Mouse (Mus musculus): Measurements from ENCODE around the gene Otud7b.

Otud7b gene

DNA sequence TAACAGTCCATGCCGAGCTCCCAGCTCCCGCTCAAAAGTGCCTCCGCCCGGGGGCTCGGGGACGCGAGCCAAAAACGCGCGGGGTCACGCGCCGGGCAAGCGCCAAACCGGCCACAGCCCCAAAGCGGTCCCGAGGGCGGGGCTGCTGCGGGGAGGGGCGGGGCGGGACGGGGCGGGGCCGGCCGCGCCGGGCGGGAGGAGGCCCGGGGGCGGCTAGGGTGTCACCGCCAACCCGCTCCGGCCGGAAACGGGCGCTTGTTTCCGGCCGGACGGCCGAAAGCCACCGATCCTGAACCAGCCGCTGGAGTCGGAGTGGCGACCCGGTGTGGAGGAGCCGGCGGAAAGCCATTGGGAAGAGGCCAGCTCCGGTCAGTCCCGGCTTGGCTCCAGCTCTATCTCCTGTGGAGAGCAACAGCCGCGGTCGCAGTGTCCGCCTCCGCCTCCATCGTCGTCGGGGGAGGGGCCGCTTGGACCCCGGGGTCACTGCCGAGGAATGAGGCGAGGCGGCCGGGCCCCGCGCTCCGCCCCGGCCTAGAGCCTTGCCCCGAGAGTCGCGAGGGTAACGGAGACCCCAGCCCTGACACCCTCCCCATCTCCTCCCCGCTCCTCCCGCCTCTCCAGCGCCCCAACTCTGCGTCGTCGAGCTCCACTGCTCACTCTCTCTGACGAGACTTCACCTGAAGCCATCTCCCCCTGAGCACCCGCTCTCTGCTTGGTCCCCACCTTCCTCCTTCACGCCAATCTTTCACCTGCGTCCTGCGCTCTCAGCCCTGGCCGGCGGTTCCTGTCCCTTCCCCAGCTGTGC lies at the start of gene Otud7b:
Otud7b (plus strand) TSS at position 267 of the 805 bp plus-strand sequence.
- DNase-seq (ENCODE audit: extremely low spot score, low spot score), result peak; percentile 87

DNA sequence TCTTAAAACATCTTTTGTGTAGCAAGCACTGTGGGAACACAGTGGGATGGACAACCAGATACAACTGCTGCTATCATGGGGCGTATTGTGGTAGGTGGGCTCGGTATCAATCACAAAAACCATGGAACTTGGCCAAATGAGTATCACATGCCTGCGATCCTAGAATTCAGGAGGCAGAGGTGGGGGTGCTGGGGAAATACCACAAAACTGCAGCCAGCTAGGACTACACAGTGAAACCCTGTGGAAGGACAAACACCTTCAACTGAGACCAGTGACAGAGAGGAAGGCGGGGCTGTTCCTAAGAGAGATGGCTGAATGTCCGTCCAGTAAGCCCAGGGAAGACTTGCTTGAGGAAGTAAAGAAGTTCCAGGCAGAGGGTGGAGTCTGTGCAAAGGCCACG lies 49.0 kb upstream of the Otud7b start:
- no peak for DNase-seq (ENCODE audit: extremely low spot score, low spot score)

DNA sequence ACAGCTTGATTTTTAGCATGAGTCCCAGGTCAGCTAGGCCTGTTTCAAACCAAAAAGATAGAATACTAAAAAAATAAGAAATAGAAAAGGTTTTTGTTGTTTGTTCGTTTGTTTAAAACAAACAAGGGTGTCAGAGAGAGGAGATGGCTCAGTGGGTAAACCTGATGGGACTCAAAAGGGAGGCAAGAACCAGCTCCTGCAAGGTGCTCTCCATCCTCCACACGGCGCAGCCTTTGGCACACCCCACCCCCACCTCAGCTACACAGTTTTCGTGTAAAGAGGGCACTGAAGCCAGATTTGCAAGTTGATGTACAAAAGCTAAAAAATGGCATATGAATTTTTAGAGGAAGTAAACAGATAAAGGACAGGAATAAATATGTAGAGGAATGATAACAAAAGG lies 48.3 kb upstream of the Otud7b start:
- no peak for DNase-seq (ENCODE audit: extremely low spot score, low spot score)

DNA sequence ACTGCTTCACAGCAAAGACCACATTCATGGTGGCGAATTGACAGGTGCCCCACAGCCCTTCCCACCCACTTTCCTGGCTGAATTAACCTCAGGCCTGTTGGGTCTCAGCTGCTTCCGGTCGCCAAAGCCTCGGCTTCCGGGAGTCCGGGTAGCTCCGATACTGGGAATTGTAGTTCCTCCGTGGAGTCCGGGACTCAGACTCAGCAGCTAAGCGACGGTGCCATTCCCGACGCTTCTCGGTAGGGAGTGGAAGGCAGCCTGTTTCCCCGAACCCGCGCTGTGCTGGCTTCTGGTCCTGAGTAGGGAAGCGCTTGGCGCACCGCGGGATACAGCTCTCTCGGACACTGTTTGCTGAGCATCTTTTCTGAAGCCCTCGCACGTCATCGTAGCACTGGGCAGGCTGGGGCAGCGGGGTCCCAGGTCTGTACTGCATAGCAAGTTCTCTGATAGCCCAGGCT lies 46.6 kb upstream of the Otud7b start:
- peak; percentile 95 for DNase-seq (ENCODE audit: extremely low spot score, low spot score)

DNA sequence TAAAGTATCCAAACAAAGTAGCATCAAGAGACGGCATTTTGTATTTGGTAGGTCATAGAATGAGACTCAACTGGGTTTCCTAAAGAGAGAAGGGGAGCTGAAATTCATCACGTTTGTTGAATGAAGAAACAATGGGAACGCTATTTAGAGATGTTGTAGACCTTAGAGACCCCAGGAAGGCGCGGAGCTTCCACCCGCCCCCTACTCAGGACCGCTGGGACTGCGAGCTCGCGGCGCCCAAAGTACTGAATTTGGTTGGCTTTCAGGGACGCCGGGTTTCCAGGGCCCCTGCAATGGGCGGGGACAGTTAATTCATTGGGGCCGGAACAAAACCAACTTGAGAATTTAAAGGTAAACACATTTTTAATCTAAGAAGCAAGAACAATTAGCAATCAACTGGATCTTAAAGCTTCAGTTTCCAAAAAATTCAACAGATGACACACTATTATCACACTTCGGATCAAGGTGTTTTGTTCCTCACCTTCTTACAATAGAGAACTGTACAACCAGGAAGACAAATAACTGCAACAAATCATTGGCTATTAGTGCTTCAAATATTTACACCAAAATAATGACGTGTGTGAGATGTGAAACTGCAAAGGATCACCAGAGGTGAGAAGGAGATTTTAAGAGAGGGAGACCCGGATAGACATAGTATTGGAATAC lies 46.0 kb upstream of the Otud7b start, which contains the start of gene Vps45:
Vps45 (minus strand) TSS at position 236 of the 666 bp plus-strand sequence.
- DNase-seq (ENCODE audit: extremely low spot score, low spot score), result peak; percentile 67

DNA sequence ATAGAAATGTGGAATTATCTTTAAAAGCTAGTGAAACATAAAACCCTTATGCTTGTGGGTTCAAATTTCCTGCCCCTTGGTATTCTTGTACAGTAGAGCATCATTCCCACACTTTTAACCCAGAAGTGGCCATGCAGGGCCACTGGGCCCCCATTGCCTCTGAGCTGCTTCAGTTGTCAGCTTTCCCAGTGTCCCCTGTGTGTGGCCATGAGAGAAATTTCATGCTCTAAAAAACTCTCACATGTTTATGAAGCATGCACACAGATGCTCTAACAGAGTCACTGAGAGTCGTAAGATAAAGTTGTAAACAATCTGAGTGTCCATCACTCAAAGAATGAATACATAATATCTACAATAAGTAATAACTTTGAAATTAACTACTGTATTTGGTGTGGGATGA lies 44.2 kb upstream of the Otud7b start:
- no peak for DNase-seq (ENCODE audit: extremely low spot score, low spot score)

DNA sequence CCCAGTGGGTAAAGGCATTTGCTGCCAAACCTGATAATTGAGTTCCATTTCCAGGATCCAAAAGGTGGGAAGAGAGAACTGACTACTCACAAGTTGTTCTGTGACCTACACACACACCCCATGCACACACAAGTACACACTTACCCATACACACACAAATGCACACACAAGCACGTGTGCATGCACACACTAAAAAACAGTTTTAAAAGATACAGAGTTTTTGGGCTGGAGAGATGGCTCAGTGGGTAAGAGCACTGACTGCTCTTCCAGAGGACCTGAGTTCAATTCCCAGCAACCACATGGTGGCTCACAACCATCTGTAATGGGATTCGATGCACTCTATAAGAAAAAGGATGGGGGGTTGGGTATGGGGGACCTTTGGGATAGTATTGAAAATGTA lies 41.0 kb upstream of the Otud7b start:
- DNase-seq (ENCODE audit: extremely low spot score, low spot score), result no peak

DNA sequence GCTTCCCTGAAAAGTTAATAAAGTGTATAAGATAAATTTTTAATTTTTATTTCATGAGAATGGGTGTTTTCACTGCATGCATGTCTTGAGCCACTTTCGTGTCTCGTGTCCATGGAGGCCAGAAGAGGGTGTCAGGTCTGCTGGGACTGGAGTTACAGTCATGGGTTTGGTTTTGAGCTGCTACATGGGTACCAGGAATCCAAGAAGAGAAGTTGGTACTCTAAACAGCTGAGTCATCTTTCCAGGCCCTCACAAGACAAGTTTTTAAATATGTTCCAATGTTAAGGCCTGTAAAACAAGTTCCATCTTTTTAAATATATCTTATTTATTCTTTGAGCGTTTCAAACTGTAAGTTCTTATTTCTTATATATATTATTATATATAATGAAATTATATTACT lies 40.1 kb upstream of the Otud7b start:
- no peak for DNase-seq (ENCODE audit: extremely low spot score, low spot score)

DNA sequence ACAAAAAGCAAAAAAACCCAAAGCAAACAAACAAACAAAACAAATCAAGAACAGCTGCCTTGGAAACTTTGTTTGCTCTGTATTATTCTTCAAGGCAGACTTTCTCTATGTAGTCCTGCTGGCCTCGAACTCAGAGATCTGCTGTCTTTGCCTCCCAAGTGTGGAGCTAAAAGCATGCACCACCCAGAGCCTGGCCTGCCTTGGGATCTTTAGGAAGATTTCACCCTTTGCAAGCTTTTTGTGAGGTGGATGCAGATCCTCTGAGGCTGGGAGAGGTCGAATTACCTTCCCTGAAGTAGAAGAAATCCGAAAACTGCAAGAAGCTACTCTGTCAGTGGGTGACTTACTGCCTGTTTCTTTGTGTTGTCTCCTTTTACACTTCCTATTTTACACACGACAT lies 39.2 kb upstream of the Otud7b start:
- DNase-seq (ENCODE audit: extremely low spot score, low spot score), result no peak

DNA sequence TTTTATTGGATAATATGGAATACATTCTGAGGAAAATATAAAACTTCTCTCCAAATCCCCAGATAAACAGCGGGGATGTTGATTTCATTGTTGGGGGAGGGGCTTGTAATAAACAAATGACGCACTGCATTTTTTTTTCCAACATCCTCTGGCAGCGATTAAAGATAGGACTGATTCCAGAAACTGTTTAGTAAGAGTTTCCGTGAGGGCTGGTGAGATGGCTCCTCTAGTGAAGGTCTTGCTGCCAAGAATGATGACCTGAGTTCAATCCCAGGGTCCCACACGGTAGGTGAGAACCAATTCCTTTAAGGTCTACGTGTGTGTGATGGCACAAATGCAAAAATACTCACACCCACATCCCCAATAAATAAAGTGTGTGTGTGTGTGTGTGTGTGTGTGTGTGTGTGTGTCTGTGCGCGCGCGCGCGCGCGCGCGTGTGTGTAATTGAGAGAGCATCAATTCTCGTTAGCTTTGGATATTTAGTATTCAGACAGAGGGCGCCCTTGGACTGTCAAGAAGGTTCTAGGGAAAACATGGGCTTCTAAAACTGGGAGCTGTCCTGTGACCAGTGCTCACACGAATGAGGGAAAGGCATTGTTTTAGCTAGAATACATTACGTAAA lies 38.5 kb upstream of the Otud7b start:
- no peak for DNase-seq (ENCODE audit: extremely low spot score, low spot score)

DNA sequence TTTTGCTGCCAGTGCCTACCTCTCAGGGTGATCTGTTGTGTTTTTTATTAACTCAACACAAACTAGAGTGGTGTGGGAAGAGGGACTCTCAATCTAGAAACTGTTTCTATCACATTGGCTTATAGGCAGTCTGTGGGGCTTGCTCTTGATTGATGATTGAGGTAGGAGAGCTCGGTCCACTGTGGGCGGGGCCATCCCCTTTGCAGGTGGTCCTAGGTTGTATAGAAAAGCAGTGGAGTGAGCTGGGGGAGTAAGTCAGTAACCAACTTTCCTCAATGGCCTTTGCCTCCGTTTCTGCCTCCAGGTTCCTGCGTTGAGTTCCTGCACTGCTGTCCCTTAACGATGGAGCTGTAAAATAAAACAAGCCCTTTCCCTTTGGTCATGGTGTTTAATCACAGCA lies 37.6 kb upstream of the Otud7b start:
- DNase-seq (ENCODE audit: extremely low spot score, low spot score), result no peak

DNA sequence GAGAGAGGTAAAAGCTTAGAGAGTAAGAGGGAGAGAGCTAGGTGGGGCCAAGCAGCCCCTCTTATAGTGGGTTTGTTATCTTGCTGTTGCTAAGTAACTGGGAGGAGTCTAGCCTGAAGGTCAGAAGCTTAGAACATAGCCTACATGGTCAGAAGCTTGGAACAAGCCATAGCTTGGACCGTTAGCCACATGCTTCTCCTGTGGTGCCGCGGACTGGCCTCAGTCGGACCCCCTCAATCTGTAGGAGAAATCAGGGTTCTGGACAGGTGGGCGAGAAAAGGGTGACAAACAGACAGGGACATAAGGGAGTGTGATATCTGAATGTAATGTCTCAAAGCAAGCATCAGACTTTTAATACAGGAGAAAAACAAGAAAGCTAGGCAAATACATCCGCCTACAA lies 35.3 kb upstream of the Otud7b start:
- no peak for DNase-seq (ENCODE audit: extremely low spot score, low spot score)

DNA sequence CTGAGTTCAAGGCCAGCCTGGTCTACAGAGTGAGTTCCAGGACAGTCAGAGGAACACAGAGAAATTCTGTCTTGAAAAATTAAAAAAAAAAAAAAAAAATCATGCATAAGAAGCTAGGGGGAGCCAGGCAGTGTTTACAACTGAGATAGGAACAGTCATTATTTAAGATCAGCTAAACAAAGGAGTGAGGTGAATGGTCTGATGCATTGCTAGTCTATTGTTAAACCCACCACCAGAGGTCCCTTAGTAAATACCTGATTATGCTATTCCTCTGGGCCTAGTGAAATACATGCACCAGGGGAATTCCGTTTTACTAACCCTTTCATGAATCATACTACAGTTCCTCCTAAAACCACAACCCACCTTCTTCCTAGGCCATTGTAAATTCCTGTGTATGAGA lies 34.8 kb upstream of the Otud7b start:
- no peak for DNase-seq (ENCODE audit: extremely low spot score, low spot score)

DNA sequence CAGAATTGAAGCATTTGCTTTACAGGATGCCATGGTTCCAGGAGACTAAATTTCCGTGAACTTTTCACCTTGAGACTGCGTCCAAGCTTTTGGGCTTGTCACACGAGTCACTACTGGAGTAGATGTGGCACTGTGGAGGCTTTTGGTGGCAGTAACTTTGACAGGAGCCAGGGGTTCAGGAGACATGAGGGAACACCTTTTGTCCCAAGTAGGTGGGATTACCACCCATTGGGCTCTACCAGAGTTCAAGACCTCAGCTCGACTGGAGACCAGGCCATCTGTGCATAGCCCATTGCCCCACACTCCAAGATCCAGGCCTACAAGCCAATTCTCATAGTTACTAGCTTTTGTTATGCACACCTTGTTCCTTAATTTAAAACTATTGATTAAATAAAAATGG lies 34.1 kb upstream of the Otud7b start:
- DNase-seq (ENCODE audit: extremely low spot score, low spot score), result no peak

DNA sequence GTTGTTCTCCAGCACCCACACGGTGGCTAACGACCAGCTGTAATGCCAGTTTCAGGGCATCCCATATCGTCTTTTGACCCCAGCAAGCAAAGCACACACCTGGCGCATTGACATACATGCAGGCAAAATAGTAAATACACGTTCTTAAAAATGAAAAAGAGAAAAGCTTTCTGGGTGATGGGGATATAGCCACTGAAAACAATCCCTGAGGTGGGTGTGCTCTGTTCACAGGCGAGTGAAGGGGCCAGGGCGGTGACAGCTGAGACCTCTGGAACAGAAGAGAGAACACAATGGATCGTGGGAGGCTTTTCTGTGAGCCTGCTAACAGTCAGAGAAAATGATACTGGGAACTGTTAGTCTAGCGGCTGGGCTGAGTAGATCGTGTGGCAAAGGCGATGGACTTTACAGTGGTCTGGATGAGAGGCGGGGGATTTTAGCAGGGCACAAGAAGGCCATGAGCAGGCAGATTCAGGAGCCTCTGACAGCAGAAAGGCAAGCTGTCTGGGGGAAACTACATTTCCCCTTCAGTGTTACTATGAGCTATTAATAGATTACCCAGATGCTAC lies 31.3 kb upstream of the Otud7b start:
- DNase-seq (ENCODE audit: extremely low spot score, low spot score), result no peak

DNA sequence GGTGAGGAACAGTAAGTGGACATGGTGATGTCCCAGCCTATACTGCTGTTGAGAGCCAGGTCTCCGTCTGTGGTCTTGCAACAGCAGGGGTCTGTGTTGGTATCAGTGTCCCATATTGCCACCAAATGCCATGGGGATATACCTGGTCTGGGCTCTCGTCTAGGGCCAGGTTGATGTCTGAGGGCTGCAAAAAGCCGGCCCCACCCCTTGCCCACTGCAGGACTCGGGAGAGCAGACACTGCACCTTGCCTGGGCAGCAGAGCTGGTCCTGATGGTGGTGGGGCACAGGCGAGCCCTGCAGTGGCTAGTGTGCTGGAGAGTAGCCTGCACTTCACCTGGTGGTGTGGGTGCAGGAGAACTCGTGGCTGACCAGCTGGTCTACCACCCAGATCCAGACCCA lies 26.3 kb upstream of the Otud7b start:
- DNase-seq (ENCODE audit: extremely low spot score, low spot score), result no peak

DNA sequence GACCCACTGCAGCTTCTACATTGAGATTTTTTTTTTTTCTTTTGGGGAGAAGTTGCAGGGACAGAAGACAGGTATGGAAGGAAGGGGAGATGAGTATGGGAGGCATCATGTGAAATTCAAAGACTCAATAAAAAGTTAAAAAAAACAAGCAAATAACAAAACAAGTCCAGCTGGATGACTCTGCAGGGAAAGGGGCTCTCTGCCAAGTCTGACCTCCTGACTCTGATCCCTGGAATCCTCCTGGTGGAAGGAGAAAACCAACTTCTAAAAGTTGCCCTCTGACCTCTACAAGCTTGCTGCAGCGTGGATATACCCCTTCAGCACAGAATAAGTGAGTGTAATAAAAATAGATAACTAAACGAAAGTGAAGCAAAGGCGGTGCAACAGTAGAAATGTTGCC lies 25.6 kb upstream of the Otud7b start:
- DNase-seq (ENCODE audit: extremely low spot score, low spot score), result no peak

DNA sequence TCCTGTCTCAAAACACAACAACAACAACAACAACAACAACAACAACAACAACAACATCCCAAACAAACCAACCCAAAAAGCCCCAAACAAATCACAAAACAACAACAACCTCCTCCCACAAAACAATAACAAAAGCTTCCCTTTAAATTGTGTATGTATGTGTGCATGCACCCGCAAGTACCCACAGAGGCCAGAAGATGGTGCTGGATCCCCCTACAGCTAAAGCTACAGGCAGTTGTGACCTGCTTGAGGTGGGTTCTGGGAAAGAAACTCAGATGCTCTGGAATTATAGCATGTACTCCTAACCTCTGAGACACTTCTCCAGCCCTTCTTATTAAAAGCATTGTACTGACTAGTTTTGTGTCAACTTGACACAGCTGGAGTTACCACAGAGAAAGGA lies 23.3 kb upstream of the Otud7b start:
- DNase-seq (ENCODE audit: extremely low spot score, low spot score), result no peak

DNA sequence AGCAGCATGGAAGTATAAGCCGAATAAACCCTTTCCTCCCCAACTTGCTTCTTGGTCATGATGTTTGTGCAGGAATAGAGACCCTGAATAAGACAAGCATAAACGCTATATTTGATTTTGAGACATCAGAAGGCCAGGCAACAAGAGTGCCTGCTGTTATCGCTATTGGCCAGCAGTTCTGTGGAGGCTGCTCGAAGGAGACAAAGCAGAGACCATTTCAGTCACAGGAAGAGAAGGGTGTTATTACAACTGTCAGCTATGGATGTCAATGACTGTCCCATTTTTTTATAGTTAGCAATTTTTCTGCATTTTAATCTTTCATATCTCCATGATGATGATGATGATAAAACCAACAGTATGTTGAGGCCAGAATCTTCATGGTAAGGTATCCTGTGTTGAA lies 22.7 kb upstream of the Otud7b start:
- DNase-seq (ENCODE audit: extremely low spot score, low spot score), result no peak

DNA sequence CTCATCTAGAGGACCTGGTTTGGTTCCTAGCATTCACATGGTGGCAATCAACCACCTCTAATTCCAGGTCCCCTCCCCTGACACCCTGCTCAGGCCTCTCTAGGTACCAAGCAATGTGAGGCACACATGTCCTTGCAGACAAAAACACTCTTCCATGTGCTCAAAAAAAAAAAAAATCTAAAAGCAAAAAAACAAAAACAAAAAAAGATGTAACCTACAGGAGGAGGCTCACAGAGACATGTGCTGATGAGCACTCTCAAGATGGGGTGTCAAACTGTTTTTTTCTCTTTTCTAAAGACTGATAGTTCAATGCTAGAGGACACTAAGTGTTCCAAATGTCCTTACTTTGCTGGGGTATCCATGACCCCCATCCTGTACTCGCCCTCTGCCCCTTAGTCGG lies 22.2 kb upstream of the Otud7b start:
- no peak for DNase-seq (ENCODE audit: extremely low spot score, low spot score)

DNA sequence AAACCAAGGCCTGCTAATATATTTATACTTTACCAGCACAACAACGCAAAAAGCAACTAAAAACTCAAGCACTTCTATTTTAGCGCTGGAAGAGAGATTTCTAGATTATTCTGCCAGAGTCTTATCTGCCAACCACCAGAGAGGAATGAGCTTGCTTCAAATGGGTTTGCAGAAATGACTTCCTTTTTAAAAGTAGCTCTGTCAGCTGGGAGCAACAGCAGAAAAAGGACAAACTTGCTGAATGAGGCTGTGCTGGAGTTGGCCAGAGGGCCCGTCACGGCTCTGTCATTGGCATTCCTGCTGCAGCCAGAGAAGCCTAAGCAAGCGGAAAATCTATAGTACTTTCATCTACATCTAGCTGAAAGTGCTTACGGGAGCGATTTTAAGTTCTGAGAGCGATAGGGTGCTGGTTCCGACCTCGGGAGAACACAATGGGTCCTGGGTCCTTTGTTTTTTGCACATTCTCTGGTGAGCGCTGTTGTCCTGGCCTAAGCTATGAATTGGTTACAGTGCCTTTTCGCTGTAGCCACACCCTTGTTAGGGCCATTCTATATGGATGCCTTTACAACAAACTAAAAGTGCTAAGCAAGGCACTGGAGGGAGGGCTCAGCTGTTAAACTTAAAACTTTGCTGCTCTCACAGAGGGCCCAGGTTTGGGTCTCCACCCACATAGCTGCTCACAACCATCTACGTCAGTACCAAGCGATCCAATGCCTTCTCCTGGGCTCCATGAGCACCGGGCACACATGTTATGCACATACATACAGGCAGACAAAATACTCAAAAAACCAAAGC lies 21.4 kb upstream of the Otud7b start:
- no peak for DNase-seq (ENCODE audit: extremely low spot score, low spot score)
